Mouse (Mus musculus): Measurements from ENCODE around the gene Rsph1. TPM values are rescaled to one million over a fixed set of nuclear protein-coding genes. Genes with fewer than 3 reads are reported as not detected.

Gene Rsph1
- polyA plus RNA-seq, 1 experiment: 10.4 TPM

GRCm38 (mm10) chr17:31211881-31212280 is 65.3 kb downstream of the Rsph1 start:
- no peak for TF ChIP-seq CTCF (IDR thresholded peaks at IDR 0.05; ENCODE audit: control insufficient read depth, insufficient read depth, low read length)
- no peak for TF ChIP-seq POLR2A (IDR thresholded peaks at IDR 0.05; ENCODE audit: borderline replicate concordance, control insufficient read depth, low read depth, low read length)
- no peak overlapping the region for H3K4me3 ChIP-seq (replicated peaks; ENCODE audit: control insufficient read depth, low read depth, low read length)
- no peak overlapping the region for H3K27ac ChIP-seq (ENCODE audit: control insufficient read depth, insufficient read depth, low read depth, low read length, poor library complexity)
- peaks cover 14% of the 10 kb centered on the region for H3K4me1 ChIP-seq (ENCODE audit: control insufficient read depth, insufficient read depth, low read length)
- WGBS: 92% methylated on average over 6 of the region's 6 CpGs

DNA sequence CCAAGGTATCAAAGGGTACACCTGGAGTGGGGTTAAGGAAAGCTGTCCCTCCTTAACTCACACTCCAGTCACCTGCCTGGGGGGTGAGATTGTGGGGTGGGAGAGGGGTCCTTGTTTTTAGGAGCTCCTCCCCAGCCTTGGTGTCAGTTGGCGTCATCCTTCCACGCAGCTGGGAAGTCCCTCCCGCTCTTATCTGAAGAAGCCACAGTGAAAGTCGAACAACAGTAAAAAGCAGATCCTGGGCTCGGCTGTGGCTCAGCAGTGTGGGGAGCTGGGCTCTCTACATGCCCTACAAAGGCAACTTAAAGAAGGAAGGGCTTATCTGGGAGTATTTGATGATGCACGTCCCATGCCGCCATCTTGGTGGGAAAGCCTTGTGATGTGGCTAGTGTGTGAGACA is 66.9 kb downstream of the Rsph1 start:
- H3K4me1 ChIP-seq (ENCODE audit: control insufficient read depth, insufficient read depth, low read length): peaks cover 14% of the 10 kb centered on the region
- TF ChIP-seq POLR2A (IDR thresholded peaks at IDR 0.05; ENCODE audit: borderline replicate concordance, control insufficient read depth, low read depth, low read length): no peak
- 62% methylated on average over 7 of the region's 7 CpGs for WGBS
- no peak overlapping the region for H3K4me3 ChIP-seq (replicated peaks; ENCODE audit: control insufficient read depth, low read depth, low read length)
- peak overlapping the region; percentile 34; the same call in 1 of the 2 replicates for H3K27ac ChIP-seq (ENCODE audit: control insufficient read depth, insufficient read depth, low read depth, low read length, poor library complexity)

GRCm38 (mm10) chr17:31209376-31209930 is 67.7 kb downstream of the Rsph1 start:
- WGBS: 86% methylated on average over 11 of the region's 11 CpGs
- Histone ChIP-seq H3K4me3 (replicated peaks; ENCODE audit: control insufficient read depth, low read depth, low read length) (no peak overlapping the region), H3K27ac (ENCODE audit: control insufficient read depth, insufficient read depth, low read depth, low read length, poor library complexity) (no peak overlapping the region), H3K4me1 (ENCODE audit: control insufficient read depth, insufficient read depth, low read length) (peaks cover 14% of the 10 kb centered on the region)
- TF ChIP-seq POLR2A (IDR thresholded peaks at IDR 0.05; ENCODE audit: borderline replicate concordance, control insufficient read depth, low read depth, low read length) (no peak), CTCF (IDR thresholded peaks at IDR 0.05; ENCODE audit: control insufficient read depth, insufficient read depth, low read length) (no peak)

DNA sequence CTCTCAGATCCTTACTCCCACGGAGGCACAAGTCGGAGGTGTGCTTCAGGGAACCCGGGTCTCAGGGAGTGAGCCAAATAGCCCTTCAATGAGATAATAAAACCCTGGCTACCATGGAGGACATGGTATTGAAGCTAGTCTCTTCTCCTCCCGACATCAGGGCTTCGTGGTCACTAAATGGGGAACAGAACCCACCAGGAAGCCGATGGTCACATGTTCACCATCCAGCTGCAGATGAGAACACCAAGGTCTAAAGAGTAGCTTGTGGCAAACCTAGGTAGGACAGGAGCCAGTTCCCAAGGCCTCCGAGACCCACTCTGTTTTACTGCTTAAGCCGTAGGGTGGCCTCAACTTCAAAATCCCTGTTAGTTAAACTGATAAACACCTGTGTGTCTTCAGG is 68.5 kb downstream of the Rsph1 start:
- Histone ChIP-seq H3K4me1 (ENCODE audit: control insufficient read depth, insufficient read depth, low read length) (peaks cover 14% of the 10 kb centered on the region), H3K27ac (ENCODE audit: control insufficient read depth, insufficient read depth, low read depth, low read length, poor library complexity) (peak overlapping the region; percentile 88; the same call in 1 of the 2 replicates), H3K4me3 (replicated peaks; ENCODE audit: control insufficient read depth, low read depth, low read length) (peak overlapping the region; percentile 65)
- TF ChIP-seq POLR2A (IDR thresholded peaks at IDR 0.05; ENCODE audit: borderline replicate concordance, control insufficient read depth, low read depth, low read length): no peak
- no peak for TF ChIP-seq CTCF (IDR thresholded peaks at IDR 0.05; ENCODE audit: control insufficient read depth, insufficient read depth, low read length)
- WGBS: 20% methylated on average over 8 of the region's 8 CpGs

GRCm38 (mm10) chr17:31207771-31208334 is 69.3 kb downstream of the Rsph1 start, which contains the start of gene Ubash3a:
Gene Ubash3a, plus strand, starts transcription at chr17:31207873.
- TF ChIP-seq POLR2A (IDR thresholded peaks at IDR 0.05; ENCODE audit: borderline replicate concordance, control insufficient read depth, low read depth, low read length) (no peak), CTCF (IDR thresholded peaks at IDR 0.05; ENCODE audit: control insufficient read depth, insufficient read depth, low read length) (no peak)
- peaks cover 14% of the 10 kb centered on the region for H3K4me1 ChIP-seq (ENCODE audit: control insufficient read depth, insufficient read depth, low read length)
- peak within 1 kb of the TSS; percentile 88 for H3K27ac ChIP-seq (ENCODE audit: control insufficient read depth, insufficient read depth, low read depth, low read length, poor library complexity)
- H3K4me3 ChIP-seq (replicated peaks; ENCODE audit: control insufficient read depth, low read depth, low read length): peak within 1 kb of the TSS; percentile 77
- 3% methylated on average over 12 of the region's 12 CpGs for WGBS

Other genes starting within 250 kb of the Rsph1 start
- 5.2 and 10.4 TPM in 2 replicates for gene Abcg1, start 219.7 kb downstream of the Rsph1 start, polyA plus RNA-seq (2011; ENCODE audit: insufficient read depth, insufficient read length, low replicate concordance, missing spikeins)
- not detected in 2 replicates for gene Tff3, start 147.7 kb downstream of the Rsph1 start, polyA plus RNA-seq (2011; ENCODE audit: insufficient read depth, insufficient read length, low replicate concordance, missing spikeins)
- gene Tff2, start 133.1 kb downstream of the Rsph1 start, polyA plus RNA-seq (2011; ENCODE audit: insufficient read depth, insufficient read length, low replicate concordance, missing spikeins): not detected in 2 replicates
- not detected in 2 replicates for gene Tff1, start 112.1 kb downstream of the Rsph1 start, polyA plus RNA-seq (2011; ENCODE audit: insufficient read depth, insufficient read length, low replicate concordance, missing spikeins)
- gene Tmprss3, start 78.4 kb downstream of the Rsph1 start, polyA plus RNA-seq (2011; ENCODE audit: insufficient read depth, insufficient read length, low replicate concordance, missing spikeins): 4.2 and 4.3 TPM in 2 replicates
- gene Ubash3a, start 69.5 kb downstream of the Rsph1 start, polyA plus RNA-seq (2011; ENCODE audit: insufficient read depth, insufficient read length, low replicate concordance, missing spikeins): 7.3 and 13.0 TPM in 2 replicates
- 5.5 and 21.9 TPM in 2 replicates for gene Slc37a1, start 9.4 kb upstream of the Rsph1 start, polyA plus RNA-seq (2011; ENCODE audit: insufficient read depth, insufficient read length, low replicate concordance, missing spikeins)
- gene Pde9a, start 108.8 kb upstream of the Rsph1 start, polyA plus RNA-seq (2011; ENCODE audit: insufficient read depth, insufficient read length, low replicate concordance, missing spikeins): 1.3 and 2.9 TPM in 2 replicates
- gene Wdr4, start 242.6 kb upstream of the Rsph1 start, polyA plus RNA-seq (2011; ENCODE audit: insufficient read depth, insufficient read length, low replicate concordance, missing spikeins): 9.8 and 13.6 TPM in 2 replicates
- 57.2 and 97.0 TPM in 2 replicates for gene Ndufv3, start 242.7 kb upstream of the Rsph1 start, polyA plus RNA-seq (2011; ENCODE audit: insufficient read depth, insufficient read length, low replicate concordance, missing spikeins)